Mouse (Mus musculus) cerebellum, postnatal 14 days (tissue): ENCODE measurements around the gene Kat8.
A peak's percentile ranks its signal among the peaks of the same experiment; 100 is the strongest.
"Not testable (repeated sequence)": the region's sequence is repeated elsewhere in the genome, so short reads cannot be mapped to it uniquely, and the experiment has no call there.

Experiments
- DNase-seq, 2 experiments: peaks; one replicate each; pipeline ENCODE4 v3.0.0; 2021; ENCODE audit warnings: mixed read lengths in 2 of 2

Gene Kat8

GRCm38 (mm10) chr7:127912190-127912871, at the start of gene Kat8:
Gene Kat8, plus strand, starts transcription at chr7:127912516.
- peak; percentile 91 to 92 for DNase-seq

GRCm38 (mm10) chr7:127866434-127866833, 45.9 kb upstream of the Kat8 start:
- no peak for DNase-seq

GRCm38 (mm10) chr7:127867641-127868040, 44.7 kb upstream of the Kat8 start:
- DNase-seq: no peak

GRCm38 (mm10) chr7:127869149-127869810, 43.0 kb upstream of the Kat8 start:
- no peak for DNase-seq

DNA sequence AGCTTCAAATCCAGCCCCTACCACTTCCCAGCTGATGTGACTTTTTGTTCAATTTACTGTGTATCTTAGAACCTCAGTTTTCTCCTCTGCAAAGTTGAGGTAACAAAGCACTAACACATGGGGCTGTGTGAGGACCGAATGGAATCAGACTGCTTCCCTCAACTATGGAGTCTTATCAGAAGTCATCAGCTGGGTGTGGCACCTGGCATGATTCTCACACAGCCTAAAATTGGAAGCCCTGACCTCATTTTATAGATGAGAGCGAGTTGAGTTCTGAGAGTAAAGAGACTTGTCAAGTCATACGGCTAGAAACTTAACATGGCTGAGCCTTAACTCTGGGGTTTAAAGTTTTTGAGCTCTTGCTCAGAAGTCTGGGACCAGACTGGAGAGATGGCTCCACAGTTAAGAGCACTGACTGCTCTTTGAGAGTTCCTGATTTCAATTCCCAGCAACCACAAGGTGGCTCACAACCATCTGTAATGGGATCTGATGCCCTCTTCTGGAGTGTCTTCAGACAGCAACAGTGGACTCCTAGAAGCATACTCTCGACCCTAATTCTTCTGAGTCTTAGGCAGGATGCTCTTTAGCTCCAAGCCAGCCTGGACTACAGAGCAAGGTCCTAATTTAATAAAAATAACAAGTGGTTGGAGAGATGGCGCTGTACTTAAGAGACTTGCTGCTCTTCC, 42.0 kb upstream of the Kat8 start:
- DNase-seq: no peak

DNA sequence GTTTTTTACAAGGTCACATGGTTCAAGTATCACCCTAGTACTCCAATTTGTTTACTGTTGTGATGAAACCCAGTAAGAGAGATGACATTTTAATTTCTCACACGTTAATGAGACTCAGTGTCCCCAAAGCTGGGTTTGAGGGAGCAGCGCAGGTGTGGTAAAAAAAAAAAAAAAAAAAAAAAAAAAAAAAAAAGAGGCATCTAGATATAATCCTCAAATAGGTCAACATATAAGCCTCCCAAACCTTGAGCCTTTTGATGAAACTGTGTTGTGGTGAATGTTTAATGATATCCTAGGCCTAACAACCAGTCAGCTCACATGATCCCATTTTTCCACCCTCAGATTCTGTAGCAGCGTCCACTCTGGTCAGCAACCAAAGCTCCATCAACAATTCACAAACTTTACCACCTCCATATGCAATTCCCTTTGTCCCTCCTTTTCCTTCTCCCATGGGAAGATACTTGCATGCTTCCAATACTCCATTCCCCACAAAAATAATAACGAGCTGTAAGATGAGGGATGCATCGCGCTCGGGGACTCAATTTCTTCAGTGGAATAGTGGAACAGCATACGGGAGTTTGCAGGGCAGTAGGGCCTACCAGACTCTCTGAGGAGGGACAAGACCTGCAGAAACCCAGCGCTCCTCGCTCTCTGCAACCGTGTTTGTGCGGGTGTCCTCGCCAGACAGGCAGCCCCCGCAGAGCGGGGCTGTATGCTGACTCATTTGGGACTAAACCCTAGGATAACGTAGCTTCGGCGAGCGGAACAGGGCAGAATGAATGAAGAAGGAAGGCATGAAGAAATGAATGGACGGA, 37.3 kb upstream of the Kat8 start:
- DNase-seq: no peak

DNA sequence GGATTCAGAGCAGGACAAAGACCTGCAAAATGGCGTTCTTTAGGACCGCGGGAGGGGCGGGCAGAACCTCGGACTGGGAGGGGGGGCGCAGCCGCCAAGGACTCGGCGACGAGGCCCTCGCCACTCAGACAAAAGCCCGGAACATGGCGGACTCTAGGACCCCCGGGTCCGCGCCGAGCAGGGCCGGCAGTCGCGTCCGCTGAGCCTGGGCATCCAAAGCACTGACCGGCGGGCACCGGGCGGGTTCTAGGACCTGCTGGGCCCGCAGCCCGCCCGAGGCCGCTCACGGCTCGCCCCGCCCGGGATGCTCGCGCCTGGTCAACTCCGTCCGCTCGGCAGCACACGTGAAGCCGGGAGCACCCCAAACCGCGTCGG, 36.7 kb upstream of the Kat8 start:
- DNase-seq: peak; percentile 97 to 98

DNA sequence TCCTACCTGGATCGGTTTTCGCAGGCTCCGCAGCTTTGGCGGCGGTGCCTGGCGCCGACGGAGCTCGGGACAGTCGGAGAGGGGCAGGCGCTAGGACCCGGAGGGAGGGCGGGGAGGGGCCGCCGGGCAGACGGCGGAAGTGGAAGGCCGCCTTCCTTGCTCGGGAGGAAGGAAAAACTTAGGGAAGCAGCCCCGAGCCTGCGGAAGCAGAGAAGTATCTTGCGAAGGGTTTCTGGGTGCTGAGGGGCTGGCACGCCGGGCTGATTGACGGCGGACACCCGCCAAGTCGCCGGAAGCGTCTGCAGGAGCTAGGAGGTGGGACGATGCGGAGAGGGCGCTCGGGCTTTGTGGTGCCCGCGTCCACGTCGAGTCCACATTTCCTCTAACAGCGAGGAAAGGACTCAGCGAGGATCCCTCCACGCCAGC, 36.3 kb upstream of the Kat8 start, which contains the start of gene Zfp646:
TSS of gene Zfp646 (plus strand) at position 181 of the 426 bp plus-strand sequence.
- no peak for DNase-seq

- DNase-seq: peak; percentile 94
These were observed 35.6 kb upstream of the Kat8 start, which contains the start of gene Zfp668 for GRCm38 (mm10) chr7:127876467-127877348. Gene Zfp668, minus strand, starts transcription at chr7:127876828.

DNA sequence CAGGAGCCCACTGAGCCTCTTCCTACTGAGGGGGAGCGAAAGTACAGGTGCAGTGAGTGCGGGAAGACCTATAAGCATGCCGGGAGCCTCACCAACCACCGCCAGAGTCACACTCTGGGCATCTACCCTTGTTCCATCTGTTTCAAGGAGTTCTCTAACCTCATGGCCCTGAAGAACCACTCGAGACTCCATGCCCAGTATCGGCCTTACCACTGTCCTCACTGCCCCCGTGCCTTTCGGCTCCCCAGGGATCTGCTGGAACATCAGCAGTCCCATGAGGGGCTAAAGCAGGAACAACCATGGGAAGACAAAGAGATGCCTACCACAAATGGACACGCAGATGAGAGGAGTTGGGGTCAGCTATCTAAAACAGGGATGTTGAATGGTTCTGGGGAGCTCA, 33.0 kb upstream of the Kat8 start:
- DNase-seq: no peak

DNA sequence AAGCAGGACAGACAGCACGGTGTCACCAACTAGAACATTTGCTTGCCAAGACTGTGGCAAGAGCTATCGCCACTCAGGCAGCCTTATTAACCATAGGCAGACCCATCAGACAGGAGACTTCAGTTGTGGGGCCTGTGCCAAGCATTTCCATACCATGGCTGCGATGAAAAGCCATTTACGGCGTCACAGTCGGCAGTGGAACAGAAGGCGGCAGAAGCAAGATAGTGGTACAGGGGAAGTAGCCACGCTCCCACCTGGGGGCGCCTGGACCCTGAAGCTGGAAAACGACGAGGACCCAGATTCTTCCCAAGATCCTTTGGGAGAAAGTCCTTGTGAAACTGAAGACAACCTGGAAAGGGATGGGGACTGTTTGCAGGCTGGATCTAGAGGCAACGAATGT, 31.9 kb upstream of the Kat8 start:
- DNase-seq: no peak

- no peak for DNase-seq
These were observed 26.4 kb upstream of the Kat8 start for GRCm38 (mm10) chr7:127885951-127886350.

GRCm38 (mm10) chr7:127886551-127886950, 25.8 kb upstream of the Kat8 start:
- DNase-seq: no peak

DNA sequence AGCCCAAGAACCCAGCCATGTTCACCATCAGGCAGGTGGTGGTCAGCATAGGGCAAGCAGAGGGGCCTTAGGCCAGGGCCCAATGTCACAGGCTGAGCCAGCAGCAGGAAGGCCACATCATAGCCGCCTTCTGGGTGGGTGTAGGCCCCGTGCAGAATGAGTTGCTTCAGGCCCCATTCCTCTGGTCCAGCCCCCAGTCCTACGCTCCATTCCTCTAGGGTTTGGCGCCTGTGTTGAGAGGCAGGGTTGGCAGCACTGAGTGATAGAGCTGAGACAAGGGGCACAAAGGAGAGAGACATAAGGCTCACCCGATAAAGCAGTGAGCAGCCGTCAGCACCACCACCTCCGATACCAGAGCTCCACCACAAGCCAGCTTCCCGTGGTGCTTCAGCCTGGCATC, 25.1 kb upstream of the Kat8 start:
- DNase-seq: no peak

- DNase-seq: no peak
These were observed 24.5 kb upstream of the Kat8 start for GRCm38 (mm10) chr7:127887781-127888180.

- no peak for DNase-seq
These were observed 23.5 kb upstream of the Kat8 start for GRCm38 (mm10) chr7:127888821-127889220.

- peak in 1 of 2 experiments; percentile 43 for DNase-seq
These were observed 21.5 kb upstream of the Kat8 start, which contains the start of gene Prss53 for GRCm38 (mm10) chr7:127890798-127891197. Gene Prss53, minus strand, starts transcription at chr7:127890970.

DNA sequence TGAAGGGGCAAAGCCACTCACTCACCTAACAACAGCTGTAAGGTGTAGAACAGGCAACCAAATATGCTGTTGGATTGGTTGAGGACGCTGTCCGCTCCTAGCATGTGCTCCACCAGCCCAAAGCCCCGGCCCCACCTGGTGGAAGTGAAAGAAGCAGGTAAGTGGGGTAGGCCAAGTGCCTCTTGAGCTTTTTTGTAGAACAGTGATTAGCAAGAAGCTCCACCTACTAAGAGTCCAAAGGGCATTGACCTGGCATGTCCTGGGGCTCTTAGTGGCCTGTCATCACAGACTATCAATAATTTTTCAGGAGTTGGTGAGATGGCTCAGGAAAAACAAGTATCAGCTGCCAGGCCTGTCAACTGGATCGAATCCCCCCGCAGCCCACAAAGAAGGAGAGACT, 17.8 kb upstream of the Kat8 start:
- DNase-seq: no peak

- peak; percentile 97 for DNase-seq
These were observed 16.9 kb upstream of the Kat8 start, which contains the start of the genes Gm21974 and Vkorc1 for GRCm38 (mm10) chr7:127895442-127895841. Gene Gm21974, minus strand, starts transcription at chr7:127895454. Gene Vkorc1, minus strand, starts transcription at chr7:127895617.

DNA sequence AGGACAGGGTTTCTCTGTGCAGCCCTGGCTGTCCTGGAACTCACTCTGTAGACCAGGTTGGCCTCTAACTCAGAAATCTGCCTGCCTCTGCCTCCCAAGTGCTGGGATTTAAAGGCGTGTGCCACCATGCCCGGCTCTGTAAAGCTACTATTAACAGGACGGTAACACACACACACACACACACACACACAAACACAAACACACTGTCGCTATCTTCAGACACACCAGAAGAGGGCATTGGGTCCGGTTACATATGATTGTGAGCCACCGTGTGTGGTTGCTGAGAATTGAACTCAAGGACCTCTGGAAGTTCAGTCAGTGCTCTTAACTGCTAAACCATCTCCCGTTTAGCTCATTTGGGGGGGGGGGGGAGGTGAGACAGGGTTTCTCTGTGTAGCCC, 16.4 kb upstream of the Kat8 start:
- not testable (repeated sequence) for DNase-seq

DNA sequence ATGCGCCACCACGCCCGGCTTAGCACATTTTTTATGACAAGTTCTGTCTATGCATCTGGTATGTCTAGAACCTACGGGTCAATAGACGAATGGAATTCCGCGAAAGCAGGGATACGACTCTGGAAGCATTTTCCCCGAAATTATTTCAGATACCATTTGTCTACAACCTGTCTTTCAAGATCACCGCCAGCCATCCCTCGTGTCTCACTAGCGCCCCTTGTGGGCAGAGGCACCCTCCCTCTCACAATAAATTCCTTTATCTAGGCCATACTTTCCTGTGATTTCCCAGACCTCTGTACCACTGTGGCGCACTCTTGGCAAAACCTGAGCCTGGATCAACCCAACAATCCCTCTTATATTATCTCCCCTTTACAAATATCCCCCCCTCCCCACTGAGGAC, 15.9 kb upstream of the Kat8 start:
- DNase-seq: peak; percentile 77 to 90

DNA sequence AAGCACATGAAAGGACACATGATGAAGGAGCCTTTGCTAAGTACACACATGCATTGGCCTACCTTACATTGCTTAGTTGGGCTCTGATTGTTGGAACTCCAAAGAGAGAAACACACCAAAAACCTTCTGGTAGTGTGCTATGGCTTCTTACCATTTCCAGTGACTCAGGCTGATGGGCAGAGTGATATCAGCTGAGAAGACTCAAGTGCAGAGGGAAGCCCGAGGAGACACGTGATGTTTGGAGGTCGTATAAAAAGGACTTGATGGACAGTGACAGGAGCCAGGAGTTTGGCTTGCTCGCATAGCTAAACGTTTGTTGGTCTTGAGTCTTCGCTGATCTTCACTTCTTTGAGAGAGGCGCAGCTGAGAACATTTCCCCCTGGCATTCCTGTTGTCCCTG, 14.8 kb upstream of the Kat8 start:
- DNase-seq: no peak
